Mouse (Mus musculus) MEL (cell line): ENCODE results near the gene BC052040. TPM values are rescaled to one million over a fixed set of nuclear protein-coding genes. Genes with fewer than 3 reads are reported as not detected.

Experiments
- DNase-seq: peaks from one replicate; pipeline ENCODE4 v3.0.0; 2011; ENCODE audit warnings: low read depth, low spot score
- H3K27ac ChIP-seq: 2 replicates; pipeline ENCODE4 v1.5.1; 2012; ENCODE audit warnings: low read depth, mild to moderate bottlenecking, control low read depth, low read length, moderate library complexity; ENCODE audit not compliant: control insufficient read depth
- H3K27me3 ChIP-seq, 2 experiments: fragments of 150-350 bp in 1 of 2; sonication (generic) in 1 of 2; 2 replicates each; pipeline ENCODE4 v1.6.1; 2012; ENCODE audit warnings: low read length in 2 of 2, mild to moderate bottlenecking in 2 of 2, improper control_type of control experiment in 1 of 2, moderate library complexity in 1 of 2; ENCODE audit not compliant: insufficient read depth in 2 of 2, control insufficient read depth in 1 of 2
- H3K36me3 ChIP-seq, 2 experiments: 2 replicates each; pipeline ENCODE4 v1.6.1; 2012 to 2014; ENCODE audit warnings: low read length in 2 of 2, improper control_type of control experiment in 1 of 2, inconsistent platforms in 1 of 2, mild to moderate bottlenecking in 1 of 2; ENCODE audit not compliant: insufficient read depth in 2 of 2, control insufficient read depth in 1 of 2
- H3K4me1 ChIP-seq, 2 experiments: fragments of 150-350 bp in 1 of 2; sonication (generic) in 1 of 2; 2 replicates each; pipeline ENCODE4 v1.6.1; 2012; ENCODE audit warnings: low read length in 2 of 2, improper control_type of control experiment in 1 of 2, mild to moderate bottlenecking in 1 of 2; ENCODE audit not compliant: insufficient read depth in 2 of 2, control insufficient read depth in 1 of 2
- H3K4me3 ChIP-seq, 2 experiments: fragments of 150-350 bp in 1 of 2; sonication (generic) in 1 of 2; 2 replicates each; pipeline ENCODE4 v1.5.1; 2012; ENCODE audit warnings: low read depth in 2 of 2, low read length in 2 of 2, mild to moderate bottlenecking in 2 of 2, moderate library complexity in 2 of 2, control low read depth in 1 of 2, improper control_type of control experiment in 1 of 2; ENCODE audit not compliant: control insufficient read depth in 1 of 2, insufficient read depth in 1 of 2
- H3K79me2 ChIP-seq: 2 replicates; pipeline ENCODE4 v1.6.1; 2012; ENCODE audit warnings: mild to moderate bottlenecking, low read length, moderate library complexity; ENCODE audit not compliant: control insufficient read depth, poor library complexity, insufficient read depth
- H3K9ac ChIP-seq: 2 replicates; pipeline ENCODE4 v1.6.1; 2012; ENCODE audit warnings: low read depth, mild to moderate bottlenecking, control low read depth, low read length, moderate library complexity; ENCODE audit not compliant: control insufficient read depth, poor library complexity, severe bottlenecking
- H3K9me3 ChIP-seq: fragments of 150-350 bp; sonication (generic); replicated peaks from 2 replicates; pipeline ENCODE4 v1.6.1; 2012; ENCODE audit warnings: mild to moderate bottlenecking, low read length, improper control_type of control experiment, moderate library complexity; ENCODE audit not compliant: insufficient read depth
- BHLHE40 ChIP-seq: IDR thresholded peaks from 2 replicates; pipeline ENCODE4 v1.6.1; 2012; ENCODE audit warnings: low read depth, mild to moderate bottlenecking, inconsistent platforms, low read length, improper control_type of control experiment, borderline replicate concordance
- E2F4 ChIP-seq: IDR thresholded peaks from 2 replicates; pipeline ENCODE4 v1.6.1; 2011; ENCODE audit warnings: low read depth, low read length, improper control_type of control experiment, borderline replicate concordance
- ETS1 ChIP-seq: IDR thresholded peaks from 2 replicates; pipeline ENCODE4 v1.6.1; 2012; ENCODE audit warnings: low read depth, mild to moderate bottlenecking, inconsistent platforms, low read length, improper control_type of control experiment, moderate library complexity
- GABPA ChIP-seq: IDR thresholded peaks from 2 replicates; pipeline ENCODE4 v1.6.1; 2012; ENCODE audit warnings: low read depth, mild to moderate bottlenecking, inconsistent platforms, low read length, improper control_type of control experiment, moderate library complexity
- MYB ChIP-seq: IDR thresholded peaks from 2 replicates; pipeline ENCODE4 v1.6.1; 2011; ENCODE audit warnings: mild to moderate bottlenecking, low read depth, low read length, improper control_type of control experiment
- NRF1 ChIP-seq: IDR thresholded peaks from 2 replicates; pipeline ENCODE4 v1.6.1; 2014; ENCODE audit warnings: low read depth, mild to moderate bottlenecking, inconsistent platforms, low read length, improper control_type of control experiment, moderate library complexity; ENCODE audit not compliant: poor library complexity, insufficient read depth, severe bottlenecking
- POLR2A ChIP-seq, 2 experiments: IDR thresholded peaks; 2 replicates each; pipeline ENCODE4 v1.6.1; 2011 to 2012; ENCODE audit warnings: low read length in 2 of 2, mild to moderate bottlenecking in 2 of 2, control low read depth in 1 of 2, improper control_type of control experiment in 1 of 2, low read depth in 1 of 2, moderate library complexity in 1 of 2; ENCODE audit not compliant: control insufficient read depth in 1 of 2, insufficient read depth in 1 of 2, poor library complexity in 1 of 2
- RAD21 ChIP-seq: IDR thresholded peaks from 2 replicates; pipeline ENCODE4 v1.6.1; 2011; ENCODE audit warnings: mild to moderate bottlenecking, low read depth, low read length, improper control_type of control experiment
- RCOR1 ChIP-seq: IDR thresholded peaks from 2 replicates; pipeline ENCODE4 v1.6.1; 2012; ENCODE audit warnings: low read depth, mild to moderate bottlenecking, inconsistent platforms, low read length, improper control_type of control experiment
- SIN3A ChIP-seq: IDR thresholded peaks from 2 replicates; pipeline ENCODE4 v1.6.1; 2012; ENCODE audit warnings: low read length, improper control_type of control experiment, inconsistent platforms
- SMC3 ChIP-seq: IDR thresholded peaks from 2 replicates; pipeline ENCODE4 v1.6.1; 2011; ENCODE audit warnings: low read depth, low read length, improper control_type of control experiment
- TBP ChIP-seq: IDR thresholded peaks from 2 replicates; pipeline ENCODE4 v1.8.0; 2011; ENCODE audit warnings: low read depth, low read length, improper control_type of control experiment
- TCF12 ChIP-seq: IDR thresholded peaks from 2 replicates; pipeline ENCODE4 v1.6.1; 2014; ENCODE audit warnings: low read depth, mild to moderate bottlenecking, inconsistent platforms, low read length, improper control_type of control experiment, moderate library complexity
- USF1 ChIP-seq: IDR thresholded peaks from 2 replicates; pipeline ENCODE4 v1.6.1; 2014; ENCODE audit warnings: low read depth, mild to moderate bottlenecking, inconsistent platforms, low read length, improper control_type of control experiment, moderate library complexity
- USF2 ChIP-seq, 2 experiments: IDR thresholded peaks; 2 replicates each; pipeline ENCODE4 v1.6.1; 2011 to 2012; ENCODE audit warnings: improper control_type of control experiment in 2 of 2, low read length in 2 of 2, borderline replicate concordance in 1 of 2, inconsistent platforms in 1 of 2, low read depth in 1 of 2, mild to moderate bottlenecking in 1 of 2; ENCODE audit not compliant: insufficient read depth in 1 of 2
- ZMIZ1 ChIP-seq: IDR thresholded peaks from 2 replicates; pipeline ENCODE4 v1.6.1; 2012; ENCODE audit warnings: low read depth, mild to moderate bottlenecking, inconsistent platforms, low read length, improper control_type of control experiment, moderate library complexity
- ZNF384 ChIP-seq: IDR thresholded peaks from 2 replicates; pipeline ENCODE4 v1.6.1; 2012; ENCODE audit warnings: low read depth, mild to moderate bottlenecking, inconsistent platforms, low read length, improper control_type of control experiment
- polyA plus RNA-seq, 2 experiments: library from polyadenylated mRNA; stranded (reverse) in 1 of 2; unstranded in 1 of 2; fragments of >175 nt in 1 of 2; fragments of >200 nt in 1 of 2; gene quantifications; 2 replicates each; pipeline versions ENCODE4 v1.2.1 to v1.2.4; 2012; ENCODE audit warnings: low replicate concordance in 2 of 2, low read depth in 1 of 2; ENCODE audit not compliant: insufficient read length in 2 of 2, insufficient read depth in 1 of 2, missing spikeins in 1 of 2
- total RNA-seq: library from RNA; depleted of rRNA; stranded (reverse); fragments of 300-350 nt; gene quantifications from 2 replicates; pipeline ENCODE4 v1.2.3, GENCODE M21; 2012

The BC052040 gene
- total and polyA plus RNA-seq, 3 experiments: 5.3 to 18.2 TPM; not detected in 1

GRCm38 (mm10) chr2:115736416-115736815 is 154.9 kb downstream of the BC052040 start:
- Histone ChIP-seq H3K9me3 (no peaks in the 10 kb centered on the region), H3K36me3 (no peaks in the 10 kb centered on the region), H3K9ac (no peak overlapping the region), H3K27ac (no peak overlapping the region), H3K4me3 (no peak overlapping the region), H3K79me2 (no peaks in the 10 kb centered on the region), H3K4me1 (no peaks in the 10 kb centered on the region), H3K27me3 (no peaks in the 10 kb centered on the region)
- no peak for TF ChIP-seq BHLHE40
- no peak for DNase-seq

GRCm38 (mm10) chr2:115737966-115738365 is 156.4 kb downstream of the BC052040 start:
- DNase-seq: no peak
- H3K4me3 ChIP-seq: no peak overlapping the region
- no peaks in the 10 kb centered on the region for H3K9me3 ChIP-seq
- no peak for TF ChIP-seq GABPA
- TF ChIP-seq POLR2A (IDR thresholded peaks at IDR 0.05; ENCODE audit: control insufficient read depth in 1 of 2, insufficient read depth in 1 of 2, low read depth in 1 of 2, low read length in 2 of 2, poor library complexity in 1 of 2): no peak
- TF ChIP-seq SMC3: no peak
- H3K9ac ChIP-seq: no peak overlapping the region
- H3K79me2 ChIP-seq: no peaks in the 10 kb centered on the region
- H3K27ac ChIP-seq: no peak overlapping the region
- no peaks in the 10 kb centered on the region for H3K4me1 ChIP-seq
- no peaks in the 10 kb centered on the region for H3K27me3 ChIP-seq
- no peaks in the 10 kb centered on the region for H3K36me3 ChIP-seq

GRCm38 (mm10) chr2:115742061-115742460 is 160.5 kb downstream of the BC052040 start:
- Histone ChIP-seq H3K27ac (no peak overlapping the region), H3K9me3 (no peaks in the 10 kb centered on the region), H3K9ac (no peak overlapping the region), H3K27me3 (no peaks in the 10 kb centered on the region)
- no peak for DNase-seq
- TF ChIP-seq TBP (no peak), ZMIZ1 (no peak), E2F4 (no peak), SMC3 (no peak), SIN3A (no peak), ETS1 (no peak), USF1 (no peak), MYB (no peak), GABPA (no peak), TCF12 (no peak), RAD21 (no peak), USF2 (IDR thresholded peaks at IDR 0.05; ENCODE audit: borderline replicate concordance in 1 of 2, insufficient read depth in 1 of 2, low read depth in 1 of 2, low read length in 2 of 2) (no peak), RCOR1 (no peak), ZNF384 (no peak), NRF1 (no peak)
- TF ChIP-seq, all 39 proteins: peak for 0
- Histone ChIP-seq H3K4me1 (no peaks in the 10 kb centered on the region), H3K79me2 (no peaks in the 10 kb centered on the region), H3K36me3 (no peaks in the 10 kb centered on the region), H3K4me3 (no peak overlapping the region)
